Mouse (Mus musculus): Measurements from ENCODE around the gene Bclaf3.
"Not testable (repeated sequence)": the region's sequence is repeated elsewhere in the genome, so short reads cannot be mapped to it uniquely, and the experiment has no call there.

The Bclaf3 gene

GRCm38 (mm10) chrX:159526388-159526787 lies at the start of gene Bclaf3:
Gene Bclaf3, plus strand, starts transcription at chrX:159526688.
- DNase-seq (ENCODE audit: inconsistent ontology term): no peak

- DNase-seq (ENCODE audit: inconsistent ontology term): not testable (repeated sequence)
Observed at GRCm38 (mm10) chrX:159478243-159478940, 48.1 kb upstream of the Bclaf3 start.

GRCm38 (mm10) chrX:159484247-159484646 lies 42.2 kb upstream of the Bclaf3 start:
- no peak for DNase-seq (ENCODE audit: inconsistent ontology term)

- no peak for DNase-seq (ENCODE audit: inconsistent ontology term)
Observed at GRCm38 (mm10) chrX:159503181-159503580, 23.3 kb upstream of the Bclaf3 start.

GRCm38 (mm10) chrX:159508331-159509036 lies 18.0 kb upstream of the Bclaf3 start:
- no peak for DNase-seq (ENCODE audit: inconsistent ontology term)

- DNase-seq (ENCODE audit: inconsistent ontology term): no peak
Observed at GRCm38 (mm10) chrX:159509042-159509441, 17.4 kb upstream of the Bclaf3 start.

- no peak for DNase-seq (ENCODE audit: inconsistent ontology term)
Observed at GRCm38 (mm10) chrX:159509847-159510715, 16.4 kb upstream of the Bclaf3 start.

GRCm38 (mm10) chrX:159510716-159511051 lies 15.8 kb upstream of the Bclaf3 start:
- no peak for DNase-seq (ENCODE audit: inconsistent ontology term)

- DNase-seq (ENCODE audit: inconsistent ontology term): no peak
Observed at GRCm38 (mm10) chrX:159515599-159515998, 10.9 kb upstream of the Bclaf3 start.

GRCm38 (mm10) chrX:159521780-159522179 lies 4.7 kb upstream of the Bclaf3 start:
- no peak for DNase-seq (ENCODE audit: inconsistent ontology term)

GRCm38 (mm10) chrX:159522651-159523050 lies 3.8 kb upstream of the Bclaf3 start:
- no peak for DNase-seq (ENCODE audit: inconsistent ontology term)

GRCm38 (mm10) chrX:159532427-159532810 lies 5.9 kb downstream of the Bclaf3 start:
- peak; percentile 99 for DNase-seq (ENCODE audit: inconsistent ontology term)

- DNase-seq (ENCODE audit: inconsistent ontology term): peak; percentile 24
Observed at GRCm38 (mm10) chrX:159532811-159533462, 6.4 kb downstream of the Bclaf3 start.

- no peak for DNase-seq (ENCODE audit: inconsistent ontology term)
Observed at GRCm38 (mm10) chrX:159541936-159542335, 15.4 kb downstream of the Bclaf3 start.

- DNase-seq (ENCODE audit: inconsistent ontology term): no peak
Observed at GRCm38 (mm10) chrX:159547093-159547492, 20.6 kb downstream of the Bclaf3 start.

GRCm38 (mm10) chrX:159584738-159585137 lies 58.2 kb downstream of the Bclaf3 start:
- not testable (repeated sequence) for DNase-seq (ENCODE audit: inconsistent ontology term)

GRCm38 (mm10) chrX:159591633-159592032 lies 65.1 kb downstream of the Bclaf3 start:
- DNase-seq (ENCODE audit: inconsistent ontology term): no peak

GRCm38 (mm10) chrX:159597502-159597901 lies 71.0 kb downstream of the Bclaf3 start:
- DNase-seq (ENCODE audit: inconsistent ontology term): no peak

- no peak for DNase-seq (ENCODE audit: inconsistent ontology term)
Observed at GRCm38 (mm10) chrX:159604832-159605231, 78.3 kb downstream of the Bclaf3 start.

- DNase-seq (ENCODE audit: inconsistent ontology term): peak; percentile 33
Observed at GRCm38 (mm10) chrX:159606936-159607335, 80.4 kb downstream of the Bclaf3 start.

GRCm38 (mm10) chrX:159626208-159626906 lies 99.9 kb downstream of the Bclaf3 start:
- DNase-seq (ENCODE audit: inconsistent ontology term): peak; percentile 55

Measured in Muller cell, postnatal 12 days (primary cell).